Mouse (Mus musculus): Measurements from ENCODE around the gene Gba. TPM values are rescaled to one million over a fixed set of nuclear protein-coding genes. Genes with fewer than 3 reads are reported as not detected.

Gba gene
- total RNA-seq, 1 experiment from 2014 or later = 43.8 TPM

DNA sequence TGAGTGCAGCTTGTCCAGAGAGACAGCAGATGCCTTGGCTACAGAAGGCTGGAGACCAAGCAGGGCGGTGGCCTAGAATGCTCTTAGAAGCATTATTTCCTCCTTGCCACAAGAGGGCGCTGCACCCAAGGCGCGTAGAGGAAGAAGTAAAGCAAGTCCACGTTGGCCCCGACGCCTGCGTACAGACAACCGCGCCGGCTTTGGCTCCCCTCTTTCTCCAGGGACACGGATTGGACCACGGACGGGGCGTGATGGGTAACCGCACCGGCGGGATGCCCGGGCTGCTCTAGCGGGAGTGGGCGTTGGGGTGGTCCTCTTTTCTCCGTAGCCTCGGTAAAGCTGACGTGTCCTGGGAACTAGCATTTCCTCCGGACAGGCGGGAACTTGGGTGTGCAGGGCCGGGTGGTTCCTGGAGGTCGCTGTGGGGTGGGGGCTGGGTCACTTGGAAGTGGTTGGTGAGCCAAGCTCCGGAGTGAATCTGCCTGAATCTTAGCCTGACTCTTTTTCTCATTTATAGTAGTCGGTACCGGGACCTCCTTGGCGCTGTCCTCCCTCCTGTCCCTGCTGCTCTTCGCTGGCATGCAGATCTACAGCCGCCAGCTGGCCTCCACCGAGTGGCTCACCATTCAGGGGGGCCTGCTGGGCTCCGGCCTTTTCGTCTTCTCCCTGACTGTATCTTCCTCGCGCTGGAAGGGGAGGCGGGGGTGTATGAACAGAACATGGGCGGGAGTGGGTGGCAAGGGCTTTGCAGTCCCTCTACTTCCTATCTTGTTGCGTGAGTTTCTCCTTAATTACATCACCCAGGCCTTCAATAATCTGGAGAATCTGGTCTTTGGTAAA lies 43.8 kb downstream of the Gba start, which contains the start of gene Trim46:
Gene Trim46, minus strand, starts transcription at position 49 of the 840 bp plus-strand sequence.
- peak; percentile 66 to 70 for ATAC-seq (replicated peaks in 1 of 2; ENCODE audit: insufficient read depth in 1 of 2, low FRiP score in 2 of 2, low TSS enrichment in 1 of 2, low read depth in 1 of 2, poor library complexity in 2 of 2, severe bottlenecking in 2 of 2)

DNA sequence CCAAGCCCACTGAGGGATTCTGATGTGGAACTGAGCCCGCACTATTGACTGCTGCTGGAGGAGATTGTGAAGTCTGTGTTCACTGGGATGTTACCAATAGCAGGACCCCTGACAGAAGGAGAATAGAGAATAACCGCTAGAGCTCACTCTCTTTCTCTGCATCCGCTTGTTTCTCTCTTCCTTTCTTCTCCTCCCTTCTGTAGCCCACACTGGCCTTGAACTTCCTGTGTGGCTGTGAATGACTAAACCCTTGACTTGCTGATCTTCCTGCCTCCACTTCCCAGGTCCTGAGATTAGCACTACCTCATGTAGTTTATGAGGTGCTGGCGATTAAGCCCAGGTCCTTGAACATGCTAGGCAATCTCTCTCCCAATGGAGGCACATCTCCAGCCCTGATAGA lies 44.7 kb downstream of the Gba start:
- ATAC-seq (replicated peaks in 1 of 2; ENCODE audit: insufficient read depth in 1 of 2, low FRiP score in 2 of 2, low TSS enrichment in 1 of 2, low read depth in 1 of 2, poor library complexity in 2 of 2, severe bottlenecking in 2 of 2) = no peak

DNA sequence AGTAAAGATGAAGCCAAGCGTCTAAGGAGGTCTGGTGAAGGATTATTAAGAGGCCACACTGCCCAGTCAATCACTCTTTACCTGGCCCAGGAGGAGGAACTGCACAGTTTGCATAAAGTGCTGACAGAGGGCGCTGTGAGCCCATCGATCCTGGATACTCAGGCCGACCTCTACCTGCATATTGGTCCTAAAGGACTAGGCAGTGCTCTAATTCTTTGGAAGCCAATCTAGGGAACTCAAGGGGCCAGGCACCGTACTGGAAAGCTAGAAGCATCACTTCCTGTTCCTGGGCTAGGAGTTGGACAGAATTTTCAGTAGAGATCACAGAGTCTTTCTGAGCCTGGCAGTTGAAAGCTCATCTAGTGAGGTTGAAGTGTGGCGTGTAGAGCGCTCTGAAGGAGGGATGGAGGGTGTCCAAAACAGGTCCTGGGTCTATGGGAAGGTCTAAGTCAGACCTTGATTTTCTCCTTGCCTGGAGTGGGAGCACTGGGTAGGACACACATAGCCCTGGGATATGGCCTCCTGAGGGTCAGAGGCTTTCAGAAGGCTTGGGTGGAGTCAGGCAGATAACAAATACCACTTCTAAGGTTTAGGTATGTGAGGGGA lies 47.8 kb downstream of the Gba start:
- ATAC-seq (replicated peaks in 1 of 2; ENCODE audit: insufficient read depth in 1 of 2, low FRiP score in 2 of 2, low TSS enrichment in 1 of 2, low read depth in 1 of 2, poor library complexity in 2 of 2, severe bottlenecking in 2 of 2) = peak; percentile 8 to 29; a peak in 1 of 4 replicates

DNA sequence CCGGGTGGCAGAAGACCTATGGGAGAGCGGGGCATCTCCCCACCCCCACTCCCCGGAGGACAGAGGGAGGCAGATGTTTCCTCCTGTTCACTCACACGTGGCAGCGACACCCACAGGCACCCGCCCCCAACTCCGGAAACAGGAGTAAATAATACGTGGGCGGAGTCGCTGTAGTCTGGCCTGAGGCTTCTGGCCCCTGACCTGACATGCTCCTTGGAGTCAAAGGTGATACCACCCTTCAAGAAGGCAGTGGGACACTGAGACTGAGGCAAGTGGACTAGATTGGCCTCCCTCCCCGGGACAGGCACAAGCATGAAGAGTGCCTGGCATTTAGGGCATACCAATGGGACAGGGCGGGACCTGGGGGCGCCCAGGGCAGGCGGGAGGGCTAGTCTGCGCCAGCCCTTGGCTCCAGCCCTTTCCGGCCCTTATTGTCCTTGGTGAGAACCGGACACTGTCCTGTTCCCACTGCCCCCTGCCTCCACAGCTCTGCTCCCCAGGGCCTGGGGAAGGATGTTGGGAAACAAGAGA lies 48.7 kb downstream of the Gba start:
- ATAC-seq (replicated peaks in 1 of 2; ENCODE audit: insufficient read depth in 1 of 2, low FRiP score in 2 of 2, low TSS enrichment in 1 of 2, low read depth in 1 of 2, poor library complexity in 2 of 2, severe bottlenecking in 2 of 2) = peak; percentile 87 to 89

DNA sequence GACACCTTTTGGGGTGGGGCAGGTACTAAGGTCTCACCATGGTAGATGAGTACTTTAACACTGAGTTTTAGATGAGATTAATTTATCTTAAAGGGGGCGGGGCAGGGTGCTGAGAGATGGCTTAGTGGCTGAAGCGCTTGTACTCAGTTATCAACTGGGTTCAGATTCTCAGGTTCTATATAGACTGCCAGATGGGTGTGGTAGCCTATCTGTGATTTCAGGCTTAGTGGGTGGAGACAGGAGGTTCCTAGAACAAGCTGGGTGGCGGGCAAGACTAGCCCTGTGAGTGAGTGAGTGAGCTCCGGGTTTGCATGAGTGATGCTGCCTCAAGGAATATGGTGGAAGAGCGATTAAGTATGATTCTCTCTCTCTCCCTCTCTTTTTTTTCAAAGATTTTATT lies 52.3 kb downstream of the Gba start:
- no peak for ATAC-seq (replicated peaks in 1 of 2; ENCODE audit: insufficient read depth in 1 of 2, low FRiP score in 2 of 2, low TSS enrichment in 1 of 2, low read depth in 1 of 2, poor library complexity in 2 of 2, severe bottlenecking in 2 of 2)

DNA sequence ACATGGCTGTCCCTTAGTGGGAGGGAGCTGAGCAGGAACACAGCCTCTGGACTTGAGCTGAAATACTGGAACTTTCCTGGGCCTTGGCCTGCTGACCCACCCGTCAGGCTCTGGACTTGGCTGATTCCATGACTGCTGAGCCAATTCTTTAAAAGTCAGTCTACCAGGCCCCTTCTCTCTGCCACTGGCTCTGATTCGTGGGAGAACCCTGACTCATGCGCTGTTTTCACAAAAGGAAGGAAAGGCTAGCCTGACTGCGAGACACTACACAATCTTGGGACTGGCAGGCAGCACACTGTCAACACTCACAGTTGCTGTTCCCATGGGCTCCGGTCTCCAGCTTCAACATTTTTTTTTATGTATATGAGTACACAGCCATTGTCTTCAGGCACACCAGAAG lies 53.4 kb downstream of the Gba start:
- ATAC-seq (replicated peaks in 1 of 2; ENCODE audit: insufficient read depth in 1 of 2, low FRiP score in 2 of 2, low TSS enrichment in 1 of 2, low read depth in 1 of 2, poor library complexity in 2 of 2, severe bottlenecking in 2 of 2) = no peak

Other genes starting within 250 kb of the Gba start
- gene Rusc1, start 109.6 kb upstream of the Gba start, total RNA-seq (2017) = 8.4 and 15.2 TPM in 2 replicates
- not detected in 2 replicates for gene Gm43738, start 101.8 kb upstream of the Gba start, total RNA-seq (2017)
- 78.9 and 98.4 TPM in 2 replicates for gene Fdps, start 101.0 kb upstream of the Gba start, total RNA-seq (2017)
- 1.9 and 15.5 TPM in 2 replicates for gene Pklr, start 66.8 kb upstream of the Gba start, total RNA-seq (2017)
- gene Hcn3, start 42.7 kb upstream of the Gba start, total RNA-seq (2017) = 1.5 and 3.5 TPM in 2 replicates
- gene Clk2, start 38.1 kb upstream of the Gba start, total RNA-seq (2017) = 73.3 and 87.2 TPM in 2 replicates
- gene Scamp3, start 25.5 kb upstream of the Gba start, total RNA-seq (2017) = 23.5 and 23.8 TPM in 2 replicates
- gene Fam189b, start 19.8 kb upstream of the Gba start, total RNA-seq (2017) = 7.3 and 8.0 TPM in 2 replicates
- gene Thbs3, start 12.3 kb downstream of the Gba start, total RNA-seq (2017) = 0.38 TPM in 1 of 2 replicates, not detected in the other
- 52.1 and 81.3 TPM in 2 replicates for gene Mtx1, start 24.2 kb downstream of the Gba start, total RNA-seq (2017)
- 0.44 and 1.7 TPM in 2 replicates for gene Muc1, start 26.1 kb downstream of the Gba start, total RNA-seq (2017)
- gene Krtcap2, start 43.0 kb downstream of the Gba start, total RNA-seq (2017) = 108 and 186 TPM in 2 replicates
- gene Trim46, start 43.4 kb downstream of the Gba start, total RNA-seq (2017) = 3.4 and 3.8 TPM in 2 replicates
- gene Dpm3, start 56.4 kb downstream of the Gba start, total RNA-seq (2017) = 65.6 and 96.1 TPM in 2 replicates
- gene Slc50a1, start 67.6 kb downstream of the Gba start, total RNA-seq (2017) = 96.6 and 133 TPM in 2 replicates
- 0.75 TPM in 1 of 2 replicates, not detected in the other for gene Efna1, start 78.2 kb downstream of the Gba start, total RNA-seq (2017)
- gene Efna3, start 120.0 kb downstream of the Gba start, total RNA-seq (2017) = not detected in 2 replicates
- gene Efna4, start 135.1 kb downstream of the Gba start, total RNA-seq (2017) = 0.99 and 3.4 TPM in 2 replicates
- 28.9 and 30.9 TPM in 2 replicates for gene Adam15, start 147.1 kb downstream of the Gba start, total RNA-seq (2017)
- not detected in 2 replicates for gene Dcst2, start 159.0 kb downstream of the Gba start, total RNA-seq (2017)
- gene Dcst1, start 162.3 kb downstream of the Gba start, total RNA-seq (2017) = not detected in 2 replicates
- 8.6 and 9.9 TPM in 2 replicates for gene Zbtb7b, start 191.8 kb downstream of the Gba start, total RNA-seq (2017)
- gene Lenep, start 199.9 kb downstream of the Gba start, total RNA-seq (2017) = 0.15 and 1.9 TPM in 2 replicates
- 12.9 and 18.2 TPM in 2 replicates for gene Flad1, start 208.9 kb downstream of the Gba start, total RNA-seq (2017)
- gene Cks1b, start 215.5 kb downstream of the Gba start, total RNA-seq (2017) = 106 and 133 TPM in 2 replicates
- 50.8 and 51.2 TPM in 2 replicates for gene Shc1, start 215.5 kb downstream of the Gba start, total RNA-seq (2017)
- 11.8 and 14.3 TPM in 2 replicates for gene Pygo2, start 227.3 kb downstream of the Gba start, total RNA-seq (2017)
- 26.7 and 28.4 TPM in 2 replicates for gene Pbxip1, start 233.8 kb downstream of the Gba start, total RNA-seq (2017)

Data from hematopoietic stem cell, adult 5-6 weeks (primary cell).